Mouse (Mus musculus): ENCODE measurements around the gene Olfr1411.

The Olfr1411 gene

GRCm38 (mm10) chr1:92594111-92594510 is at the start of gene Olfr1411:
Gene Olfr1411 (plus strand): TSS chr1:92594411.
- DNase-seq (ENCODE audit: low spot score): no peak

DNA sequence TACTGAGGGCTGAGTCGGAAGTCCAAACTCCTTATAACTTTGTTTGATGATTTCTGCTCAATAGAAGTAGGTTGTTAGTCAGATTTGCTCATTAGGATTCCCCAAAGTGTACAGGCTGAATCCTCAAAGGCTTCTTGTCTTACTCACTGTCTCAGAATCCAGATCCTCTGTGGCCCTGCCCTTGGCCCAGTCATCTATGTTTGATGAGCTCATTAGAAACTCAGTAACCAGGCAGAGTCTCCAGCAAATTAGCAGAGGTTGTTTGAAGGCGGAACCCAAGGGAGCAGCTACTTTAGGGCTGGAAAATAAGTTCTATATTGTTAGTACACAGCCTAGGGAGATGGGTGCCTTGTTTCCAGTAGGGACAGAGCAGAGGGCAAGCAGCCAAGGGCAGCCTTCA is 48.3 kb upstream of the Olfr1411 start:
- no peak for DNase-seq (ENCODE audit: low spot score)

DNA sequence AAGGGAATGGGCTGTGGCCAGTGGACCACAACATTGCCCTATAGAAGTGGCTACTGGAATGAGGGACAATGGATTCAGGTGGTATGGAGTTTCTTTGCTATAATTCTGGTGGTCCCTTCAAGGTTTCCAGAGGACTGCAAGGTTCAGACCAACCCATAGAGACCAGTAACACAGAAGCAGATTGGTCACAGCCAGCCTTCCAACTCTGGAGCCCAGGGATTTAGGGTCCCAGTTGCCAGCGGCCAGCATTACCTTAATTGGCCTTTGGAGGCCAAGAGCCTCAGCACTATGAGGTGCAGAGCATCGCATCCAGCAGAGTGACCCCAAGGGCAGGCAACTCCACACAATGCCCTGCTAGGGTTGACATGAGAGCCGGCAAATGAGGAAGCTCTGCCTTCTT is 23.2 kb upstream of the Olfr1411 start, which contains the start of gene Olfr1413:
TSS of gene Olfr1413 (plus strand) at position 301 of the 400 bp plus-strand sequence.
- DNase-seq (ENCODE audit: low spot score): no peak

- DNase-seq (ENCODE audit: low spot score): no peak
Observed at GRCm38 (mm10) chr1:92585479-92585878, 8.7 kb upstream of the Olfr1411 start, which contains the start of gene Olfr1412. Gene Olfr1412 (plus strand): TSS chr1:92585779.

DNA sequence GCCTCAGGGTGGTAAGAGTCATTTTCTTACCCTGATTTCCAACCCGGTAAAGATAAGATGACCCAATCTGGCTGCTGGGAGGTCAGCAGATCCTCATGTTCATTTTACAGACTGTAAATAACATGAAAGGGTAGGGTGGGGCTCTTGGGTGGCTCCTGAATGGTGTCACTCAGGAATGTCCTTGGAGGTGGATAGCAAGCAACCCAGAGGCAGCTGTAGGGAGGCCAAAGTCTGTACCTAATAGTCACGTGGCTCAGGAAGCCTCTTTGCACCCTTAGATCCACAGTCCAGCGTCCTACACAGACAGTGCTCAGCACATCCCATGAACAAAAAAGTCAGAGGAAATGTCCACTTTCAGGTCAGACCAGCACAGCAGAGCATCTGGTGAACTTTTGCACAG is 1.8 kb downstream of the Olfr1411 start:
- DNase-seq (ENCODE audit: low spot score): no peak

- DNase-seq (ENCODE audit: low spot score): no peak
Observed at GRCm38 (mm10) chr1:92605482-92605881, 11.3 kb downstream of the Olfr1411 start, which contains the start of gene Olfr1410. Gene Olfr1410 (plus strand): TSS chr1:92605782.

- DNase-seq (ENCODE audit: low spot score): no peak
Observed at GRCm38 (mm10) chr1:92607711-92608110, 13.5 kb downstream of the Olfr1411 start.

DNA sequence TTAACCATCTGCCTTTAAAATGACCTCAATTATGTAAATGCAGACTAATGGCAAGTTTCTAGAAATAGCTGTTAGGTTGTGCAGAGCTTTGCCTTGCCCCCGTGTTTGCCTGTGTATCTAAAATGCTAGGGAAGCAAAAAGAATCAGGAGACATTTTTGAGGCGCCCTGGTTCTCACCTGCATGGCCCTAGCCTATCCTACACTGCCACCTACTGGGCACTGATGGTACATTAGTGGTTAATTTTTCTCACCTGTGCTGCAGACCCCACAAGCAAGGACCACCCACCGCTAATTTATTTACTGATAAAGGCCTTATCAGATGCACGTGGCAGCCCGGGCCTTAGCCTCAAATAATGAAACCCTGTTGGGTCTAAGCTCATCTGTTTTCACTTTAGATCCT is 16.8 kb downstream of the Olfr1411 start:
- DNase-seq (ENCODE audit: low spot score): peak; percentile 16

GRCm38 (mm10) chr1:92613175-92613574 is 19.0 kb downstream of the Olfr1411 start:
- no peak for DNase-seq (ENCODE audit: low spot score)

DNA sequence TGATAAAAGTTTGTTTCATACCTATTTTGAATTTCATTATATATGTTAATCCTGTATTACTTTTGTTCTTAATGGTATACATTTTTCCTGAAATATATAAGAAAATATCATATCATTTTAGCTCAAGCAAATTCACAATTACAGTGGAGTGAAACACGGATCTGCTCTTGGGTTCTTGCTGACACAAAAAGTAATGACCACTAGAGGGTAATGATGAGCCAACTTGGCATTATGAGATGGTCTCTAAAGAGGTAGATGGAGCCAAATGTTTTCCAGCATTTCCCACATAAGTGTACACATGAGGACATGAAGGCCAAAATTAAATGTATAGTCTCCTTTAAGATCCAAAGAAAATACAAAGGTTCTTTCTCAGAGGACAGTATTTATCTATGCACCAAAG is 20.3 kb downstream of the Olfr1411 start:
- no peak for DNase-seq (ENCODE audit: low spot score)

GRCm38 (mm10) chr1:92616046-92616445 is 21.8 kb downstream of the Olfr1411 start:
- no peak for DNase-seq (ENCODE audit: low spot score)

DNA sequence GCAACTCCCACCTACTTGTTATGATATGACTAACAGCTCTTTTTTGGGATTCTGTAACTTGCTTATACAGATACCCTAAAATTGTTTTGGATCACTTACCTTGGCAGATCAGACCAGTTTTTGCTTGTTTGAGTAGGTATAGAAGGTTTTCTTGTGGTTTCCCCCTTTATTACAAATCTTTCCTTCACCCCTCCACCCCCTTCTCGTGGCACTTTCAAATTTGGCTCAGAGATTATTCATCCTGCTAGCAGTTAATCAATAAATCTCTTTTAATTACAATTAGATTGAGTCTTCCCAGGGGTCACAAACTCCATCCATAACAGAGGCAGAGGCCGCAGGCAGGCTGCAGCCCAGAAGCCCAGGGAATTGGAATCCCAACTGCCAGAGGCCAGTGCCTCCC is 23.3 kb downstream of the Olfr1411 start, which contains the start of gene Olfr12:
TSS of gene Olfr12 (plus strand) at position 301 of the 400 bp plus-strand sequence.
- DNase-seq (ENCODE audit: low spot score): no peak

GRCm38 (mm10) chr1:92618360-92618759 is 24.1 kb downstream of the Olfr1411 start:
- DNase-seq (ENCODE audit: low spot score): no peak

- DNase-seq (ENCODE audit: low spot score): no peak
Observed at GRCm38 (mm10) chr1:92628227-92628626, 34.0 kb downstream of the Olfr1411 start.

DNA sequence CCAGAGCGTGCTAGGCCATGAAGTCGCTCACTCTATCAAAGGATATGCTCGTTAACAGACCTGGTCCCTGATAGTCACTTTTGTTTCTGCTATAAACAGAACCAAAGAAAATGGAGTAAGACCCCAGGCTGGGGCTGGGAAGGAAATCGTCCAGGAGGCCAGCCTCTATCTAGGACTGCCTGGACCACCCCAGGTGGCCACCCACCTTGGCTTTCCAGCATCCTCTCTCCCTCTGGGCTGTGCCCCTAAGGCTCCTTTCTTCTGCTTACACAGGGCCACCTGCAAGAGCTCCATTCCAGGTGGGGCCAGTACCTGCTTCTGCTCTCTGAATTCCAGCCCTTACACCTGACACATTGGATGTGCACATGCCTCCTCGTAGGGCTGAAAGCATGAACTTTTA is 38.0 kb downstream of the Olfr1411 start:
- no peak for DNase-seq (ENCODE audit: low spot score)

- no peak for DNase-seq (ENCODE audit: low spot score)
Observed at GRCm38 (mm10) chr1:92632948-92633347, 38.7 kb downstream of the Olfr1411 start.

- no peak for DNase-seq (ENCODE audit: low spot score)
Observed at GRCm38 (mm10) chr1:92633726-92634125, 39.5 kb downstream of the Olfr1411 start.

DNA sequence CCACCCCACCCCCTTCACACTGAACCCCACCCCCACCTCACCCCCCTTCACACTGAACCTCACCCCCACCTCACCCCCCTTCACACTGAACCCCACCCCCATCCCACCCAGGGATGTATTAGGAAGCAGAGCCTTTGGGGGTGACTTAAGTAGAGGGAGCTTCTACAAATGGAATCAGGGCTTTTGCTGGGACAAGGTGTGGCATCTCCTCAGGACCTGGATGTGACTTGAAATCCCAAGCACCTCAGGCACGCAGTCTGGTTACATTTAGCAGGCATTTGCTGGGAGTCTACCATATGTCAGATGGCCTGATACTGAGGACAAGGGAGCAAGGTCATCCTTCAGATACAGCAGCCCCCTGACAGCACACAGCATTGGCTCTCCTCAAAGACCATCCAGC is 40.4 kb downstream of the Olfr1411 start:
- no peak for DNase-seq (ENCODE audit: low spot score)

DNA sequence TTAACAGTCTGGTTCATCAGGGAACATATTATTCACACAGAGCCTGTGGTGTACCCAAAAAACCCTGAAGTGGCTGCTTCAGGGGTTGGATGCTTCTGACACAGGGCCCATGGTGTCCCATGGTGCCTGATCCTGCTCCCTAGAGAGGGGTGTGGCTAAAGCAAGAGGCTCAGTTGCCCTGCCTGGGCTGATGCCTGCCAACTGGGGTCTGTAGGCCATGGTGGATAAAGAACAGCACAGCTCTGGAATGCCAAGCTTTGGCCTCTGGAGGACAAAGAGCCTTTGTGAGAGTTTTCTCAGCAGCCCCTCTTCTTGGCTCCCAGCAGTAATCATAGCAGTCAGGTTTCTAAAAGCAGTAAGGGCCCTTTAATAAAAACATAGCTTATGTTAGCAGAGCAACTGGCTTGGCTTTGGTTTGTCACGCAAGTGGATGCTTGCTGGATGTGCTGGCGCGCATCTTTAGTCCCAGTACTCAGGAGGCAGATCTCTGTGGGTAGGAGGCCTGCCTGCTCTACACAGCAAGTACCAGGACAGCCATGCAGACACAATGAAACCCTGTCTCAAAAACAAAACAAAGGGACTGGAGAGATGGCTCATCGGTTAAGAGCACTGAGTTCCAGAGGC is 40.9 kb downstream of the Olfr1411 start:
- DNase-seq (ENCODE audit: low spot score): no peak

DNA sequence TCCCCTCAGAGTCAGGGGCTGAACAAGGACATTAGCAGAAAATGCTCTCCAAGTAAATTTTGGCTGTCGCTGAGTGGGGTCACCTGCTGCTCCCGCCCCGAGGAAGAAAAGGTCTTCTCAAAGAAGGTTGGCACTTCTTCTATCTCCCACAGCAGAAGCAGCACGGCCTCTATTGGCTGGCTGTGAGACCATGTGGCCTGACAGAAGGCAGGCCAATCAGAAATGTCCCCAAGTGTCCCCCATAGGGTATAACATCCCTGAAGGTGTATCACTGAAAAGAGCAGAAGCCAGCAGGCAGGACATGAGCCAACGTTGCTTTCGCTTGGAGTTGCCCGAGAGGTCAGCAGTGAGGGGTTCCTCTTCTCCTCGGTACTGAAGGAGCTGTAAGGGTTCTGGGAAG is 41.8 kb downstream of the Olfr1411 start:
- no peak for DNase-seq (ENCODE audit: low spot score)

DNA sequence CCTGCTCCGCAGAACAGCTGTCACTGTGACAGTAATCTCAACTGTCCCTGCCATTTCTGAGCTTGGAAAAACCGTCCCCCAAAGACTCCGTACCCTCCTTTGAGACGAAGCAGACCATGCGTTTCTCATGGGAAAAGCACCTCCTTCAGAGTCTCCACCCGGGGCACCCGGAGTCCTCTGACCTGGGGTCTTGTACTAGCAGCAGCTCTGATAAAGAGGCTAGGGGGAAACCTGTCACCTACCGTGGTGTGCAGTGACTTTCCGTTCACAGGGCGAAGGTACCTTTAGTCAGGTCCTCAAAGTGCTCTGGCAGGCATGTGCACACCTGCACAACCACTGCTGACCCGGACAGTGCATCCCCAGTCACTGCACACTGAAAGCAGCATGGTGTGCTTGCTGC is 42.5 kb downstream of the Olfr1411 start:
- DNase-seq (ENCODE audit: low spot score): no peak

GRCm38 (mm10) chr1:92637501-92638172 is 43.4 kb downstream of the Olfr1411 start:
- DNase-seq (ENCODE audit: low spot score): no peak

- DNase-seq (ENCODE audit: low spot score): peak; percentile 64
Observed at GRCm38 (mm10) chr1:92638181-92638580, 44.0 kb downstream of the Olfr1411 start.

DNA sequence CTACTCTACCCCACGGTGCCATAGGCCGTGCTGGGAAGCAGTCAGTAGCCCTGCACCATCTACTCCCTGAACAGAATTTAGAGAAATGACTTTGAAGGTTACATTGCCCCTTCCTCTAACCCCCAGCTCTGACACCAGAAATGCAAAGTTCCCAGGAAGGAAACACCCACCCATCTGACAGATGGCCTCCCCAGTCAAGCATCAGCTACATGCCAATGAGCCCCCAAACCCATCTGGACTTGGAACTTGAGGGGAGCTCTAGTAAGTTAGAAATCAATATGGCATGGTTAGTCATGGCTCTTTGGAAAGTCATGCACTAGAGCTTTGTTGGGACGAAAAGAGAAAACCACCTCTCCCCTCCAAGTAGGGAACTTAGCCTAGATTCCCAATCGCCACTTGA is 44.5 kb downstream of the Olfr1411 start:
- no peak for DNase-seq (ENCODE audit: low spot score)
